Mouse (Mus musculus): ENCODE results near the gene Olfr282. TPM values are rescaled to one million over a fixed set of nuclear protein-coding genes. Genes with fewer than 3 reads are reported as not detected.
"Not testable (repeated sequence)": the region's sequence is repeated elsewhere in the genome, so short reads cannot be mapped to it uniquely, and the experiment has no call there.

Olfr282 gene
- polyA plus RNA-seq, 1 experiment from 2014 or later = not detected

DNA sequence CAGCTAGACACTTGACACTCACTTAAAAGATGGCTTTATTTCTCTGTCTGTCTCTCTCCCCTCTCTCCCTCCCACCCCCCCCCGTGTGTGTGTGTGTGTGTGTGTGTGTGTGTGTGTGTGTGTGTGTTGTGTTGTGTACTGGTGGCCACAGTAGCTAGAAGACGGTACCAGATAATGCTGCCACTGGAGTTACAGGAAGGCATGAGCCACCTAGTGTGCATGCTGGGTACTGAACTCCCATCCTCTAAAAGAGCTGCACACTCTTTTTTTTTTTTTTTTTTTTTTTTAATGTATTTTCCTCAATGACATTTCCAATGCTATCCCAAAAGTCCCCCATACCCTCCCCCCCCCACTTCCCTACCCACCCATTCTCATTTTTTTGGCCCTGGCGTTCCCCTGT lies 13.7 kb upstream of the Olfr282 start:
- not testable (repeated sequence) for H3K4me1 ChIP-seq (ENCODE audit: insufficient read depth, low read depth, low read length); H3K4me3 ChIP-seq (ENCODE audit: low read depth, low read length); DNase-seq (ENCODE audit: low spot score); ATAC-seq; H3K9ac ChIP-seq (replicated peaks; ENCODE audit: low read depth); H3K27ac ChIP-seq (ENCODE audit: low read length); H3K27me3 ChIP-seq (replicated peaks; ENCODE audit: insufficient read depth, low read length); H3K36me3 ChIP-seq (ENCODE audit: insufficient read depth, low read length); H3K4me2 ChIP-seq (replicated peaks; ENCODE audit: low read depth, low read length); H3K9me3 ChIP-seq (ENCODE audit: low read length)
- 10% methylated on average over 2 of the region's 3 CpGs for WGBS
- peak; percentile 58 for TF ChIP-seq CTCF (IDR thresholded peaks at IDR 0.05)

DNA sequence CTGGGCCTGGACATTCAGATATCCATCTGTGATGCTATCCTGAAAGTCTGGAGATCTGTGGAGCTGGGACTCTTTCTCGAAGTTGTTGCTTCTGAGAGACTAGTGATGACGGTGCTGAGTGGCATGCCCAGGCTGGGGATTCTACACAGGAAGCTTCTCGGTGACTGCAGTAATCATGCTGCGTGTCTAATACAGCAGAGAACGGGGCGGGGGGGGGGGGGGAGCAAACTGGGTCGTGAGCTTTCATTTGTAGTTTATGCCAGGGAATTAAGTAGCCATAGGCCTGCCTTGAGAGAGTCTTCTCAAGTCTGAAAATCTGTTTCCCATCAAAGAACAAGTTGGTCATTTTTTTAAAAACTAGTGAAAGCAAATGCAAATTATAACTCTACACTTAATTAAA lies 12.9 kb upstream of the Olfr282 start:
- Histone ChIP-seq H3K4me2 (replicated peaks; ENCODE audit: low read depth, low read length) (no peak overlapping the region), H3K27ac (ENCODE audit: low read length) (no peak overlapping the region), H3K36me3 (ENCODE audit: insufficient read depth, low read length) (no peaks in the 10 kb centered on the region), H3K9me3 (ENCODE audit: low read length) (no peaks in the 10 kb centered on the region), H3K27me3 (replicated peaks; ENCODE audit: insufficient read depth, low read length) (no peaks in the 10 kb centered on the region), H3K4me3 (ENCODE audit: low read depth, low read length) (no peak overlapping the region), H3K9ac (replicated peaks; ENCODE audit: low read depth) (no peak overlapping the region), H3K4me1 (ENCODE audit: insufficient read depth, low read depth, low read length) (no peaks in the 10 kb centered on the region)
- peak; percentile 38 for DNase-seq (ENCODE audit: low spot score)
- TF ChIP-seq EP300 (IDR thresholded peaks at IDR 0.05) = no peak
- TF ChIP-seq CTCF (IDR thresholded peaks at IDR 0.05) = no peak
- WGBS = 53% methylated on average over 6 of the region's 7 CpGs
- peak; percentile 51 for ATAC-seq

DNA sequence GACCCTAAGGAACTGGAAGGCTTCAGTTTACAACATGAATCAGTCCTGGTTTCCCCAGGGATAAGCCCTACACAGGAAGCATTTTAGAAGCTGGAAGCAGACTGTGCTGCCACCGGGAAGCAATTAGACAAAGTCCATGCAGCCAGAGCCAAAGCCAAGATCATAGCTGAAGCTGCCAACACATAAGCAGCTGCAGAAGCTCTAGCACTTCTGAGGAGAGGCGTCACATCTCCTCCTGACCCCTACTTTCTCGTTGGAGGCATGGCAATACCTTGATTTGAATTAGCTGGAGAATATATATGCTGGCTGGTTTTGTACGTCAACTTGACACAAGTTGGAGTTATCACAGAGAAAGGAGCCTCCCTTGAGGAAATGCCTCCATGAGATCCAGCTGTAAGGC lies 10.1 kb upstream of the Olfr282 start:
- no peaks in the 10 kb centered on the region for H3K36me3 ChIP-seq (ENCODE audit: insufficient read depth, low read length)
- H3K4me2 ChIP-seq (replicated peaks; ENCODE audit: low read depth, low read length) = no peak overlapping the region
- peak; percentile 69 for ATAC-seq
- H3K27ac ChIP-seq (ENCODE audit: low read length) = no peak overlapping the region
- 40% methylated on average over 4 of the region's 4 CpGs for WGBS
- H3K27me3 ChIP-seq (replicated peaks; ENCODE audit: insufficient read depth, low read length) = no peaks in the 10 kb centered on the region
- H3K9me3 ChIP-seq (ENCODE audit: low read length) = no peaks in the 10 kb centered on the region
- H3K4me3 ChIP-seq (ENCODE audit: low read depth, low read length) = no peak overlapping the region
- no peak overlapping the region for H3K9ac ChIP-seq (replicated peaks; ENCODE audit: low read depth)
- no peaks in the 10 kb centered on the region for H3K4me1 ChIP-seq (ENCODE audit: insufficient read depth, low read depth, low read length)
- no peak for TF ChIP-seq CTCF (IDR thresholded peaks at IDR 0.05)
- TF ChIP-seq EP300 (IDR thresholded peaks at IDR 0.05) = no peak
- DNase-seq (ENCODE audit: low spot score) = peak; percentile 52

DNA sequence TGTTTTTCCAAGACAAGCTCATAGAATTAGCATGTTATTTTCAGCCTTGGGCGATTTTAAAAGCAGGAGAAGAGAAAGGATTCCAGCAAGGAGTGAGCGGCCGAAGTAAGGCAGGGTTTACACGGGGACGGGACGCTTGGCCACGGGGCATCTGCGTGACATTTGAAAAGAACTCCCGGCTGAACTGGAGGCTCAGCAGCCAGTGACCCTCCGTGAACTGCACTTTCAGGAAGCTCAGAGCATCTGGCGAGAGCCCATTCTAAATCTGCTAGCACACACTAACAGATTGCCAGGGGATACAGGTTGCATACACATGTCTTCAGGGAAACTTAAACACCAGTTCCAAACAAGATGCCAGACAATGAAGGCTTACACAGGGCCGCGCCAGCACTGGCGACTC lies 6.7 kb upstream of the Olfr282 start:
- 60% methylated on average over 14 of the region's 14 CpGs for WGBS
- no peak overlapping the region for H3K27ac ChIP-seq (ENCODE audit: low read length)
- no peak for TF ChIP-seq EP300 (IDR thresholded peaks at IDR 0.05)
- no peak for TF ChIP-seq CTCF (IDR thresholded peaks at IDR 0.05)
- H3K4me2 ChIP-seq (replicated peaks; ENCODE audit: low read depth, low read length) = no peak overlapping the region
- DNase-seq (ENCODE audit: low spot score) (no peak), ATAC-seq (no peak)
- H3K9ac ChIP-seq (replicated peaks; ENCODE audit: low read depth) = no peak overlapping the region
- no peaks in the 10 kb centered on the region for H3K4me1 ChIP-seq (ENCODE audit: insufficient read depth, low read depth, low read length)
- H3K4me3 ChIP-seq (ENCODE audit: low read depth, low read length) = no peak overlapping the region
- no peaks in the 10 kb centered on the region for H3K9me3 ChIP-seq (ENCODE audit: low read length)
- H3K36me3 ChIP-seq (ENCODE audit: insufficient read depth, low read length) = no peaks in the 10 kb centered on the region
- H3K27me3 ChIP-seq (replicated peaks; ENCODE audit: insufficient read depth, low read length) = no peaks in the 10 kb centered on the region

DNA sequence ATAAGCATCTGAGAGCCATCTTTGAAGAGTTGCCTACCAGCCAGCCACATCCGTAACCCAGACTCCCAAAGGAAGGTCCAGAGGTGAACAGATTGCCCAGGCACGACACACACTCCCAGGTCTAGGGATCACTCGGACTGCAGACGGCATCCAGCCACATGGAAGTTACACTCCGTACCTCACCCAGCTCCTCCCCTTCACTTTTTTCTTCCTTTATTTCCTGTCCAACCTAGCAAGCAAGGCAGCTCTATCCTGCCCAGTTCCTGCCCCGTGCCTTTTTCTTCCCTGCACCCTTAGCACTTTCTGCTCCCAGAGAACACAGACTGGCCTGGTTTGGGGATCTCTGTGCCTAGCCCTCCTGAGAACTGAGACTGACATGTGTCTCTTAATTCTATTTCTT lies 6.3 kb upstream of the Olfr282 start:
- no peaks in the 10 kb centered on the region for H3K9me3 ChIP-seq (ENCODE audit: low read length)
- no peaks in the 10 kb centered on the region for H3K4me1 ChIP-seq (ENCODE audit: insufficient read depth, low read depth, low read length)
- H3K4me3 ChIP-seq (ENCODE audit: low read depth, low read length) = no peak overlapping the region
- H3K27me3 ChIP-seq (replicated peaks; ENCODE audit: insufficient read depth, low read length) = no peaks in the 10 kb centered on the region
- WGBS = 34% methylated on average over 6 of the region's 6 CpGs
- H3K9ac ChIP-seq (replicated peaks; ENCODE audit: low read depth) = no peak overlapping the region
- TF ChIP-seq EP300 (IDR thresholded peaks at IDR 0.05) = no peak
- no peak for TF ChIP-seq CTCF (IDR thresholded peaks at IDR 0.05)
- H3K27ac ChIP-seq (ENCODE audit: low read length) = no peak overlapping the region
- no peaks in the 10 kb centered on the region for H3K36me3 ChIP-seq (ENCODE audit: insufficient read depth, low read length)
- ATAC-seq (no peak), DNase-seq (ENCODE audit: low spot score) (no peak)
- no peak overlapping the region for H3K4me2 ChIP-seq (replicated peaks; ENCODE audit: low read depth, low read length)

DNA sequence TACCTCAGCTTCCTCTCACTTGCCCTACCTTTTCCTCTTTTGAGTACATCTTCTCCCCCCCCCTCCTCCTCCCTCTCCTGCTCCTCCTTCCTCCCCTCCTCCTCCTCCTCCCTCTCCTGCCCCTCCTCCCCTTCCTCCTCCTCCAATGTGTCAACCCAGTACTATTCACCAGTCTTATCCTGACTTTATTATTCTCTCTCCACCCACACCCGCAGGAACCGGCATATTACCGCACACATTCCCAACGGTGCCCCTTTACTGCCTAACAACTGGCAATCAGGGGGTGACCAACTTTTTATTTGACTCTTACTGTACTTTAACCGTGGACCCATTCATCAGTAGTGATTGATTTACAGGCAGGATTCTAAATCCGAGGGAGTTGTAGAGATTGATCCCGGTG lies 5.8 kb upstream of the Olfr282 start:
- no peak for ATAC-seq
- Histone ChIP-seq H3K27me3 (replicated peaks; ENCODE audit: insufficient read depth, low read length) (no peaks in the 10 kb centered on the region), H3K4me2 (replicated peaks; ENCODE audit: low read depth, low read length) (no peak overlapping the region), H3K9me3 (ENCODE audit: low read length) (no peaks in the 10 kb centered on the region), H3K4me3 (ENCODE audit: low read depth, low read length) (no peak overlapping the region), H3K27ac (ENCODE audit: low read length) (no peak overlapping the region), H3K9ac (replicated peaks; ENCODE audit: low read depth) (no peak overlapping the region), H3K4me1 (ENCODE audit: insufficient read depth, low read depth, low read length) (no peaks in the 10 kb centered on the region), H3K36me3 (ENCODE audit: insufficient read depth, low read length) (no peaks in the 10 kb centered on the region)
- no peak for TF ChIP-seq CTCF (IDR thresholded peaks at IDR 0.05)
- TF ChIP-seq EP300 (IDR thresholded peaks at IDR 0.05) = no peak
- no peak for DNase-seq (ENCODE audit: low spot score)
- WGBS = 76% methylated on average over 7 of the region's 7 CpGs

DNA sequence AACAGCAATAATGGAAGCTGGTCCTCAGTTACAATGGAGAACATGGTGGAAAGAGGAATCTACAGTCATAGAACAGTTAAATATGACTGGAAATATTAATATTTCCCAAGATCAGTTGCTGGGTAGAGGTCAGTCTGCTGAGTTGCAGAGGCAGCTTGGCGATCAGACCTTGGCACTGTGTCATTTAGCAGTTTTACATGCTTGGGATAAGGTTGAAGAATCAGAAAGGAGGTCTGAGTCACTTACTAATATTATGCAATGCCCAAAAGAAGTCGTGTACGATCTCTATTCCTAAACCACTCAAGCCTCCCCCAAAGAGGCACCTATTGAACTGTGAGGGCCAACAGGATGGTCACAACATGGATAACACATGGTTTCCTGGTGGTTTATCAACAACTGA lies 13.5 kb downstream of the Olfr282 start:
- Histone ChIP-seq H3K36me3 (ENCODE audit: insufficient read depth, low read length) (no peaks in the 10 kb centered on the region), H3K27me3 (replicated peaks; ENCODE audit: insufficient read depth, low read length) (no peaks in the 10 kb centered on the region), H3K4me3 (ENCODE audit: low read depth, low read length) (no peak overlapping the region), H3K4me1 (ENCODE audit: insufficient read depth, low read depth, low read length) (no peaks in the 10 kb centered on the region), H3K9me3 (ENCODE audit: low read length) (no peaks in the 10 kb centered on the region), H3K4me2 (replicated peaks; ENCODE audit: low read depth, low read length) (no peak overlapping the region), H3K27ac (ENCODE audit: low read length) (no peak overlapping the region), H3K9ac (replicated peaks; ENCODE audit: low read depth) (no peak overlapping the region)
- DNase-seq (ENCODE audit: low spot score) = no peak
- TF ChIP-seq CTCF (IDR thresholded peaks at IDR 0.05) (no peak), EP300 (IDR thresholded peaks at IDR 0.05) (no peak)
- ATAC-seq = no peak
- WGBS = 73% methylated on average over 3 of the region's 3 CpGs
